Mouse (Mus musculus) spleen, adult 2 months (tissue): ENCODE measurements around the gene Ing3.

ENCODE experiments used
- CTCF ChIP-seq: fragments of 200-500 bp; IDR thresholded peaks from 2 replicates; pipeline ENCODE4 v1.5.1; 2011; ENCODE audit warnings: mild to moderate bottlenecking, inconsistent platforms; ENCODE audit not compliant: insufficient read depth, insufficient read length, insufficient replicate concordance; ENCODE audit errors: extremely low read depth
- POLR2A ChIP-seq: fragments of 200-500 bp; IDR thresholded peaks from 2 replicates; pipeline ENCODE4 v1.6.1; 2011; ENCODE audit warnings: low read depth, low read length, inconsistent platforms

DNA sequence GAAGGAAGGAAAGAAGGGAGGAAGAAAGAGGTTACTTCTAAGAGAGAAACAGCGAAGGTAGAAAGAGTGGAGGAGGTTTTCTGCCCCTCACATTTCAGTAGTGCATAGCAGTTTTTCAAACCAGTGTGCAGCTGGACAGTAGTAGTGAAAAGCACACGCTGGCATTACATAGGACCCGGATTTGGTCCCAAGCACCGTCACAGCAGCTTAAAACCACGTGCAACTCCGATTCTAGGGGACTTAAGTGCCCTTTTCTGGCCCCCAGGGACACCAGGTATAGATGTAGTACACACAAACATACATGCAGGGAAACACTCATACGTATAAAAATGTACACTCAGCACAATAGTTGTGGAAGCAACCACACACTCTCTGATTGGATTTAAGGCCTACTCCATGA lies 59.0 kb downstream of the Ing3 start:
- TF ChIP-seq POLR2A (no peak), CTCF (no peak)
